Mouse (Mus musculus) brain, embryonic 14.5 days (tissue): Measurements from ENCODE around the gene Trim7. TPM values are rescaled to one million over a fixed set of nuclear protein-coding genes. Genes with fewer than 3 reads are reported as not detected.

Source experiments
- DNase-seq: peaks from one replicate; pipeline ENCODE4 v3.0.0-alpha.2; 2011; ENCODE audit warnings: low read depth
- CTCF ChIP-seq: fragments of 200-500 bp; IDR thresholded peaks from 2 replicates; pipeline ENCODE4 v1.5.1; 2012; ENCODE audit warnings: inconsistent platforms, mild to moderate bottlenecking, moderate library complexity, borderline replicate concordance; ENCODE audit not compliant: insufficient read depth, insufficient read length; ENCODE audit errors: extremely low read depth
- POLR2A ChIP-seq: fragments of 200-500 bp; IDR thresholded peaks from 2 replicates; pipeline ENCODE4 v1.6.1; 2012; ENCODE audit warnings: mild to moderate bottlenecking, inconsistent platforms, borderline replicate concordance; ENCODE audit not compliant: poor library complexity, insufficient read depth, insufficient read length, severe bottlenecking; ENCODE audit errors: extremely low read depth
- polyA plus RNA-seq: library from polyadenylated mRNA; depleted of rRNA; stranded (reverse); fragments of >200 nt; gene quantifications from 2 replicates; pipeline ENCODE4 v1.2.3, GENCODE M21; 2012

Gene Trim7
- polyA plus RNA-seq, 1 experiment = 2.8 TPM

- no peak for TF ChIP-seq CTCF
- TF ChIP-seq POLR2A = no peak
- no peak for DNase-seq
Measured at GRCm38 (mm10) chr11:48793184-48793583, 32.8 kb upstream of the Trim7 start.

GRCm38 (mm10) chr11:48795221-48795620, 30.7 kb upstream of the Trim7 start:
- TF ChIP-seq POLR2A (no peak), CTCF (no peak)
- no peak for DNase-seq

GRCm38 (mm10) chr11:48796290-48796689, 29.6 kb upstream of the Trim7 start:
- DNase-seq = no peak
- TF ChIP-seq POLR2A (no peak), CTCF (peak; percentile 1; the same call in 1 of the 2 replicates)

GRCm38 (mm10) chr11:48797287-48797686, 28.7 kb upstream of the Trim7 start:
- no peak for TF ChIP-seq POLR2A
- TF ChIP-seq CTCF = no peak
- no peak for DNase-seq

- no peak for TF ChIP-seq CTCF
- no peak for TF ChIP-seq POLR2A
- no peak for DNase-seq
Measured at GRCm38 (mm10) chr11:48798308-48798707, 27.6 kb upstream of the Trim7 start.

- TF ChIP-seq POLR2A (no peak), CTCF (no peak)
- no peak for DNase-seq
Measured at GRCm38 (mm10) chr11:48798984-48799920, 26.7 kb upstream of the Trim7 start.

- TF ChIP-seq CTCF (no peak), POLR2A (peak; percentile 60; the same call in 1 of the 2 replicates)
- peak; percentile 98 for DNase-seq
Measured at GRCm38 (mm10) chr11:48799921-48800701, 25.8 kb upstream of the Trim7 start, which contains the start of gene Rack1. Rack1 (plus strand) TSS chr11:48800332.

GRCm38 (mm10) chr11:48801831-48802772, 23.8 kb upstream of the Trim7 start:
- TF ChIP-seq CTCF (no peak), POLR2A (no peak)
- no peak for DNase-seq

GRCm38 (mm10) chr11:48803988-48804387, 22.0 kb upstream of the Trim7 start:
- DNase-seq = no peak
- TF ChIP-seq POLR2A = no peak
- no peak for TF ChIP-seq CTCF

- DNase-seq = no peak
- TF ChIP-seq CTCF = no peak
- TF ChIP-seq POLR2A = no peak
Measured at GRCm38 (mm10) chr11:48804922-48805321, 21.0 kb upstream of the Trim7 start.

- no peak for DNase-seq
Measured at GRCm38 (mm10) chr11:48806856-48807562, 18.9 kb upstream of the Trim7 start.

More at GRCm38 (mm10) chr11:48806856-48807562, 18.9 kb upstream of the Trim7 start:
- TF ChIP-seq CTCF = no peak
- no peak for TF ChIP-seq POLR2A
